Mouse (Mus musculus) forebrain, embryonic 14.5 days (tissue): ENCODE measurements around the gene Gm21904. TPM values are rescaled to one million over a fixed set of nuclear protein-coding genes. Genes with fewer than 3 reads are reported as not detected.
"Not testable (repeated sequence)": the region's sequence is repeated elsewhere in the genome, so short reads cannot be mapped to it uniquely, and the experiment has no call there.

ENCODE experiments used
- ATAC-seq: fragments of 200-750 bp; cut with Nextera tagmentation; 2 replicates; pipeline ENCODE4 v1.8.0; 2017; ENCODE audit warnings: mild to moderate bottlenecking, moderate library complexity
- DNase-seq: peaks from one replicate; pipeline ENCODE4 v3.0.0-alpha.2; 2015; ENCODE audit warnings: low spot score
- H3K27ac ChIP-seq: fragments of 300-500 bp; sonication (generic); 2 replicates; pipeline ENCODE4 v1.5.1; 2014; ENCODE audit warnings: low read depth, mild to moderate bottlenecking, control low read depth, low read length, moderate library complexity
- H3K27me3 ChIP-seq: fragments of 300-500 bp; sonication (generic); replicated peaks from 2 replicates; pipeline ENCODE4 v1.6.1; 2014; ENCODE audit warnings: low read length, control low read depth, mixed read lengths; ENCODE audit not compliant: control insufficient read depth, insufficient read depth
- H3K36me3 ChIP-seq: fragments of 300-500 bp; sonication (generic); 2 replicates; pipeline ENCODE4 v1.6.1; 2014; ENCODE audit warnings: low read length, control low read depth; ENCODE audit not compliant: control insufficient read depth, insufficient read depth
- H3K4me1 ChIP-seq: fragments of 300-500 bp; sonication (generic); 2 replicates; pipeline ENCODE4 v1.6.1; 2014; ENCODE audit warnings: antibody characterized with exemption, low read length, control low read depth; ENCODE audit not compliant: control insufficient read depth, insufficient read depth
- H3K4me2 ChIP-seq: fragments of 300-500 bp; sonication (generic); 2 replicates; pipeline ENCODE4 v1.6.1; 2014; ENCODE audit warnings: mild to moderate bottlenecking, control low read depth, low read length
- H3K4me3 ChIP-seq: fragments of 300-500 bp; sonication (generic); 2 replicates; pipeline ENCODE4 v1.5.1; 2014; ENCODE audit warnings: low read depth, low read length, control low read depth
- H3K9ac ChIP-seq: fragments of 300-500 bp; sonication (generic); 2 replicates; pipeline ENCODE4 v1.6.1; 2014; ENCODE audit warnings: mild to moderate bottlenecking, low read length, control low read depth, moderate library complexity
- H3K9me3 ChIP-seq: fragments of 300-500 bp; sonication (generic); replicated peaks from 2 replicates; pipeline ENCODE4 v1.6.1; 2016; ENCODE audit warnings: low read length, control low read depth, mixed read lengths; ENCODE audit not compliant: control insufficient read depth
- WGBS: fragments of 180-500 bp; shearing (Covaris S2); extraction: QIAGEN DNeasy Blood & Tissue Kit; methylation state at CpG from one replicate; pipeline ENCODE4 v1.1.7; 2014; 5-methylcytosine and 5-hydroxymethylcytosine counted together
- polyA plus RNA-seq: library from polyadenylated mRNA; unstranded; fragments of >200 nt; fragmentation: Nextera tagmentation; extraction: Ambion mirVana; gene quantifications from 2 replicates; pipeline ENCODE4 v1.2.1, GENCODE M21; 2014

Gene Gm21904
- not detected in 2 replicates for polyA plus RNA-seq

- ATAC-seq, H3K4me3 ChIP-seq, H3K27ac ChIP-seq, DNase-seq, H3K9me3 ChIP-seq, H3K27me3 ChIP-seq, H3K4me2 ChIP-seq, H3K36me3 ChIP-seq, H3K9ac ChIP-seq, H3K4me1 ChIP-seq: not testable (repeated sequence)
- no CpG with 5 or more reads among the region's 3 CpGs for WGBS
Observed at GRCm38 (mm10) chrY:17846166-17846565, at the start of gene Gm21904. TSS of gene Gm21904 (minus strand) at chrY:17846266.

- not testable (repeated sequence) for DNase-seq, H3K36me3 ChIP-seq, ATAC-seq, H3K27ac ChIP-seq, H3K9me3 ChIP-seq, H3K27me3 ChIP-seq, H3K4me3 ChIP-seq, H3K9ac ChIP-seq, H3K4me2 ChIP-seq, H3K4me1 ChIP-seq
Observed at GRCm38 (mm10) chrY:17874441-17874840, 28.4 kb upstream of the Gm21904 start, which contains the start of the genes Gm20772 and Gm20831. TSS of gene Gm20772 (plus strand) at chrY:17874741. TSS of gene Gm20831 (plus strand) at chrY:17874741.

Other genes with a start within 250 kb of the Gm21904 start
- gene Gm20772, start 28.5 kb upstream of the Gm21904 start, polyA plus RNA-seq: not detected in 2 replicates
- gene Gm20831, start 28.5 kb upstream of the Gm21904 start, polyA plus RNA-seq: not detected in 2 replicates
- gene Srsy, start 91.1 kb upstream of the Gm21904 start, polyA plus RNA-seq: not detected in 2 replicates
- not detected in 2 replicates for gene Gm21764, start 215.5 kb upstream of the Gm21904 start, polyA plus RNA-seq
- gene Ssty1, start 242.8 kb upstream of the Gm21904 start, polyA plus RNA-seq: not detected in 2 replicates